Mouse (Mus musculus): Measurements from ENCODE around the gene Mepce.
A peak's percentile ranks its signal among the peaks of the same experiment; 100 is the strongest.
"Not testable (repeated sequence)": the region's sequence is repeated elsewhere in the genome, so short reads cannot be mapped to it uniquely, and the experiment has no call there.

Gene Mepce

GRCm38 (mm10) chr5:137787151-137787928, at the start of gene Mepce, which contains the start of gene Zcwpw1:
TSS of gene Mepce (minus strand) at chr5:137787655.
TSS of gene Zcwpw1 (plus strand) at chr5:137787798.
- peak; percentile 90 for DNase-seq (ENCODE audit: low read depth)

DNA sequence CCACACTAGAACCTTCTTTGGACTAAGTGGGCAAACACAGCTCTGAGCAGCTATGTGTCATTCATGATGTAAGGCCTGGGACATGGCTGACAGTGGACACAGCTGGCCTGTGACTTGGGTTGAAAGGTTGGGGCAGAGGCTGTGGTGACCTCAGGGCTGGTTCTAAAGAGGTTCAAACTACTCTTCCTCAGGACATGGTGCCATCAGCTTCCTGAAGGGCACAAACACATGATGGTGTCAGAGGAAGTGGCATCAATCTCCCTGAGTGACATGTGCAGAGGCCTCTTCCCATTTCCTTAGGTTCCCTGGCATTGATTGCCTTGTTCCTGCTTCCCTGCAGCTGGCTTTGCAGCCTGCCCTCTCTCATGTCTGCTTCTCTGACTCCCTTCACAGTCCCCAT, 49.7 kb upstream of the Mepce start:
- DNase-seq (ENCODE audit: low read depth): not testable (repeated sequence)

DNA sequence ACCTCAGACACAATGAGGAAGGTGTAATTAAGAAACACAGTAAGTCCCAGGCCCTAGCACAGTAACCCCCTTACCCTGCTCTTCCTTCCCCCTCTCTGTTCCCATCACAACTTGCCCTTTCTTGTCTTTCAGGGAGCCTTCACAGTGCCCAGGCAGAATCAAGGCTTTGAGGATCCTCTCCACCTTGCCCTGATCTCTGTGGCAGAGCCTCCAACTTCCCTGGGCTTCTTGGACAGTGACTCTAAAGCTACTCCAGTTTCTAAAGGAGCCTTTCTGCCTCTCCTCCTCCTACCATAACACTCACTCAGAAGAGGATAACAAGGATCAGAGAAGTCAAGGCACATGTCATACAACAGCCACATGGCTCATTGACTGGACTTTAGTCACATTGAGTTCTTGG, 49.2 kb upstream of the Mepce start:
- no peak for DNase-seq (ENCODE audit: low read depth)

- not testable (repeated sequence) for DNase-seq (ENCODE audit: low read depth)
Measured at GRCm38 (mm10) chr5:137835966-137836520, 48.6 kb upstream of the Mepce start, which contains the start of gene Pilra. TSS of gene Pilra (minus strand) at chr5:137836281.

GRCm38 (mm10) chr5:137833500-137833899, 46.0 kb upstream of the Mepce start:
- DNase-seq (ENCODE audit: low read depth): no peak

DNA sequence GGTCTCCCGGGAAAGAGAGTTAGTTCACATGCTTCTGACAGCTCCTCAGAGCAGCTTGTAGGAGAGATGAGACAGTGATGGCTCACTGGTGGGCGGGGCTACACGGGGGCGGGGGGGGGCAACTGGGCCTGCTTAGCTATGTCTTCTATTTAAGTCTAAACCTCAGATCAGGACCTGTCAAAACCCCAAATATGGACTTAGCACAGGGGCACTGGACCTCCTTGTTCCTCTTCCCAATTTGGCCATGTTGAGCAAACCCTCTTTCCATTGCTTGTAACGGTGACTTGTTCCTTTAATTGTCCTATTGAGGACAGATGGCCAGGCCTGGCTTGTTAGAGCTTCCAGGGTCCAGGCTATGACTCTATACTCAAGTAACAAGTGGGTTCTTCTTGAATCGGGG, 44.1 kb upstream of the Mepce start:
- no peak for DNase-seq (ENCODE audit: low read depth)

- no peak for DNase-seq (ENCODE audit: low read depth)
Measured at GRCm38 (mm10) chr5:137831106-137831505, 43.7 kb upstream of the Mepce start.

GRCm38 (mm10) chr5:137830238-137830637, 42.8 kb upstream of the Mepce start:
- DNase-seq (ENCODE audit: low read depth): no peak

GRCm38 (mm10) chr5:137828694-137829093, 41.2 kb upstream of the Mepce start:
- DNase-seq (ENCODE audit: low read depth): no peak

DNA sequence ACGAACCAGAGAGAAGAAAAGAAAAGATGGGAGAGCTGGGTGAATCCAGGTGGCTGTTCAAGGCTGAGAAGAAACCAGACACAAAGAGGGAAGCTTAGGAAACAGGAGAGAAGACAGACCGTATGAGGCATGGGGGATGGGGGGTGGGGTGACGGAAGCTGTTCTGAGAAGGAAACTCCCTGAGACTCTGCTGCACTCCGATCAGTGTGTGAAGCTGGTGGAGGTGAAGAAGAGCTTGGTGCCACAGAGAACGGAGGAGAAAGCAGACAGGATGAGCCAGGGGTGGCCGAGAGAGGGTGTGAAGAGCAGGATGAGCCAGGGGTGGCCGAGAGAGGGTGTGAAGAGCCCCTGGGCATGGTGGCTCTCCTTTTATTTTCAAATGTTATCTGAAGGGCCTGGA, 39.0 kb upstream of the Mepce start:
- no peak for DNase-seq (ENCODE audit: low read depth)

GRCm38 (mm10) chr5:137825971-137826370, 38.5 kb upstream of the Mepce start:
- no peak for DNase-seq (ENCODE audit: low read depth)

DNA sequence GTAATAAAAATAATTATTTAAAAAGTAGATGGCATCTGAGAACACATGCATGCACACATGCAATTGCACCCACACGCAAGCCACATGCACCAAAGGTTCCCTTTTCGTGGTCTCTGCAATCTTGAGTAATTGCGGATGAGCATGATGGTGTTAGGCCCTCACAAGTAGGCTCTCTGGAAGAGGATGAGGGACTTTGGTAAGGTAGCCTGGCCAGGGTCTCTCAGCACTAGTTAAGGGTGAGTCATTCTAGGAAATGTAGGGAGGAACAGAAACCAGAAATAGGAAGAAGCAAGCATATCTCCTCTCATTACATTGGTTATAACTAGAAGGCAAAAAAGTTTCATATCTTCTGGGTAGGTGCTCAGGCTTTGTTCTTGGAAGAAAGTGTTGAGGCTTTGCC, 37.6 kb upstream of the Mepce start:
- DNase-seq (ENCODE audit: low read depth): no peak

DNA sequence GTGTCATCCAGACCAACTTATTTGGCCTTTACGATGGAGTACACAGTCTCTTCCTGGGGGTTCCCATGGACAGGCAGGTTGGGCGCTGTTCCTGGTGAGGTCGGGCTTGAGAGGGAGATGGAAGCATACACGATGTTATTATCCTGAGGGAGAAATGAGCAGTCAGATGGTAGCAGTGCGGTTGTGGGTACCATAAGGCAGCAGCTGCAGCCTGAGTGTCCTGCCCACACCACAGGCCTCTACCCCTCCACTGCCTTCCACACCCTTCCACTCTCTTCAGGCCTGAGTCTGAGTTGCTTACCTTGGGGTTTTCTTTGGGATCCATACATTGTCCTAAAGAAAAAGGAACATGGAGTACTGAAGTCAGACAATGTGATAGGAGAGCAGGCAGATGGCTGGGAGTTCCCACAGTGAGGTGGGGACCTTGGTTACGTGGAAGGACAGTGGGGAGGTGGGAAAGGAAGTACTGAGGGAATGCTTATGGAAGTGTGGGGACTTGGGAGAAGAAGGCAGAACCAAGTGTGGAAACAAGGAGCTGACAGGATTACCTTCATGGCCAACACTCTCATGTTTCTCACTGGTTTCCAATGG, 36.1 kb upstream of the Mepce start:
- no peak for DNase-seq (ENCODE audit: low read depth)

GRCm38 (mm10) chr5:137822602-137823001, 35.1 kb upstream of the Mepce start:
- DNase-seq (ENCODE audit: low read depth): no peak

GRCm38 (mm10) chr5:137822126-137822525, 34.7 kb upstream of the Mepce start:
- DNase-seq (ENCODE audit: low read depth): no peak

DNA sequence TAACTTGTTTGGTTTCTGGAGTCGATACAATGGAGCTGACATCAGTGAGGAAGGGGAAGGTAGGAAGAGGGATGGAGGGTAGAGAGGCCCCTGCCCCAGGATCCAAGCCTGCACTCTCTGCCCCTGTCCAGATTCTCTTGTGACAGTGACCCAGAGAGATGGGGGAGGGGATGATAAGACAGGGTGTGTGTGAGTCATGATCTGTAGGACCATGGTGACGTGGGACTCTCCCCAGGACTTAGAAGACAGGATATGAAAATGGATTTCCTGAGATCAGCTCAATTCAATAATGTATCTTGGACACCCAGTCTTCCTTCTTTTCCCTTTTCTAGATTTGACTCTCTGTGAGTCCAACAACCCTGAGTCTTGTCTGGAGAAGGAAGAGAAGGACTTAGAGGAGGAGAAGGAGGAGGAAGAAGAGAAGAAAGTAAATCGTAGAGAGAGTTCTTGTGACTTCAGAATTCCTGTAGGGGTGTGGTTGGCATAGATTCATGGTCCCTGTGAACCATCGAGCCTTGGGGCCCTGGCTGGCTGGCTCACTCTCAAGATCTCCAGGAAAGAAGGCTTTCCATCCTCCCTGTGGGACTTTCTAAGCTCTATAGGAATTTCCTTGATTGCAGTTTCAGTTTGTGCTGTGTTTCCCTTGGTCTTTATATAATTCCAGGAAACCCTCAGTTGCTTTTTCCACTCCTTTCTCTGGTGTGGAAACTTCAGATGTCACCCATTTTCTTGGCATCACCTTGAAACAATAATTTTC, 30.2 kb upstream of the Mepce start:
- no peak for DNase-seq (ENCODE audit: low read depth)

GRCm38 (mm10) chr5:137808316-137808715, 20.9 kb upstream of the Mepce start:
- no peak for DNase-seq (ENCODE audit: low read depth)

DNA sequence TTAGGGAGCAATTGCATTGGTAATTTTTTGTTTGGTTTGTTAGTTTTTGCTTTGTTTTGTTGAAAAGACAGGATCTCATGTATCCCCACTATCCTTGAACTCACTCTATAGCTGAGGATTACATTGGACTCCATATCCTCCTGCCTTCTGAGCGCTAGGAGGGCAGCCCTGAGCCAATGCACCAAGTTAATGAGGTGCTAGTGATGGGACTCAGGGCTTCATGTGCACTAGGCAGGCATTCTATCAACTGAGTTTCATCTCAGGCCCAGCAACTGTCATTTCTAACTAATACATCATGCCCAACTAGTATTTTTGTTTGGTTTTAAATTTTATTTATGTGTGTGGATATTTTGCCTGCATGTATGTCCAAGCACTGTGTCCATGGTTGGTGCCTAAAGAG, 18.7 kb upstream of the Mepce start:
- no peak for DNase-seq (ENCODE audit: low read depth)

GRCm38 (mm10) chr5:137800917-137801316, 13.5 kb upstream of the Mepce start:
- no peak for DNase-seq (ENCODE audit: low read depth)

- DNase-seq (ENCODE audit: low read depth): no peak
Measured at GRCm38 (mm10) chr5:137796606-137797005, 9.2 kb upstream of the Mepce start.

GRCm38 (mm10) chr5:137791553-137791952, 4.1 kb upstream of the Mepce start:
- no peak for DNase-seq (ENCODE audit: low read depth)

- DNase-seq (ENCODE audit: low read depth): no peak
Measured at GRCm38 (mm10) chr5:137788946-137789531, 1.6 kb upstream of the Mepce start.
